Mouse (Mus musculus): ENCODE measurements around the gene Efna2.
A peak's percentile ranks its signal among the peaks of the same experiment; 100 is the strongest.

Gene Efna2

GRCm38 (mm10) chr10:80142530-80142925, 36.8 kb upstream of the Efna2 start:
- no peak for DNase-seq

DNA sequence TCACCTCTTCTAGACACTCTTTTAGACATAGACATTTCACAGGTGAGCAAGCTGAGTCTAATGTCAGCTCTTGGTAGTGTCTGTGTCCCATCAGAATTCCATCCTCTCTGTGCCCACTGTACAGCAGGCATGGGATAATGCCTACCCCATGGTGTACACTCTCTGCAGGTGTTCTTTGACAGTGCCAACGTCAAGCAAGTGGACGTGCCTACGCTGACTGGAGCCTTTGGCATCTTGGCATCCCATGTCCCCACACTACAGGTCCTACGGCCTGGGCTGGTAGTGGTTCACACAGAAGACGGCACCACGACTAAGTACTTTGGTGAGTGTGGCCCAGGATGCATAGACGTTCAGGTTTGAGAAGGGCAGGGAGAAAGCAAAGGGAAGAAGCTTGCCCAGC, 35.6 kb upstream of the Efna2 start:
- no peak for DNase-seq

DNA sequence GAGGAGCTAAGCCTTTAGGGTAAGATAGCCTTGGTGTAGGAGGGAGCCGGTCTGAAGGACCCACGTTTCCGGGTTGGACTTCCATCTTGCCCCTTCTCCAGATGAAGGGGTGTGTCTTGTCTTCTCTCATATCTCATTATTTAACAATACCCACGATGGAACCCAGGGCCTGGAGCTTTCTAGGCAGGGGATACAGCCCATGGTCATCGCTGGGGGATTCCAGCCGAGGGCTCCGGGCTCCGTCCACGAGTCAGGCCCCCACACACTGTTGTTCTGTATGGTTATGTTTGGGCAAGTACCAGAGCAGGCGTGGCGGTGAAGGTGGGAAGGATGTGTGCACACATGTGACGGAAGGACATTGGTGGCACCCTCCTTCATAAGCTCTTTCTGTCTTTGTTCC, 35.1 kb upstream of the Efna2 start:
- DNase-seq, result no peak

DNA sequence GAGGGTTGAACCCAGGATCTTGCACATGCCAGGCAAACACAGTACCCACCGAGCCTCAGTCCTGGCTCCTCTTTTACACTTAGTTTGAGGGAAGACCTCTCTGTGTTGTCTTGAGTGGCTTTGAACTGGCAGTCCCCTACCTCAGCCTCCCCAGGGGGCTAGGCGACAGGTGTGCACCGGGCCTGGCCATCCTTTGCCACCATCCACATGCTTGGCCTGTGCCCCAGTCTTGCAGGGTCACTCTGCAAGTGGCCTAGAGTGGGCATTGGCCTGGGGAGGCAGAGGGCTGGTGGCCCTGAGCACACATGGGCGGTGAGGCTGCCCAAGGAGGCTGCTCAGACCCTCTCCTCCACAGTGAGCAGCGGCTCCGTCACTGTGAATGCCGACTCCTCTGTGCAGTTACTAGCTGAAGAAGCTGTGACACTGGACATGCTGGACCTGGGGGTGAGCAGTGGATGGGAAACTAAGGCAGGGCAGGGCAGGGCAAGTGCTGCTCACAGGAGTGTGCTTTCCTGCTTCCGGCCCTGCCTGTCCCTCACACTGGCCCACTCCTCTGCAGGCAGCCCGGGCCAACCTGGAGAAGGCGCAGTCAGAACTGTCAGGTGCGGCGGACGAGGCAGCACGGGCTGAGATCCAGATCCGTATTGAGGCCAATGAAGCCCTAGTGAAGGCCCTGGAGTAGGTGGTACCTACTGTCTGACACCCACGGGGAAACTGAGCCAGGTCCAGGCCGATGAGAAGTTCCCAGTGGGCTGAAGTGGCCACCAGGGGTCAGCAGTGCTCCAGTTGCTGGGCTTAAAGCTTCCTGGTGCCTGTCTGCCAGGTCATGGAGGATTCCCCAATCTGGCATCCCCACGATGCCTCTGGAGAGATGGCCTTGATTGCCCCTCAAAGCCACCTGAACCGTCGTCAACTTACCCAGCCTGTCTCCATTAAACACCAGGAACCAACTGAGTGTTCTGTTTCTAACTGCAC, 34.1 kb upstream of the Efna2 start:
- peak; percentile 82 for DNase-seq

- no peak for DNase-seq
These were observed 33.4 kb upstream of the Efna2 start for GRCm38 (mm10) chr10:80145896-80146295.

GRCm38 (mm10) chr10:80146568-80147011, 32.7 kb upstream of the Efna2 start:
- no peak for DNase-seq

DNA sequence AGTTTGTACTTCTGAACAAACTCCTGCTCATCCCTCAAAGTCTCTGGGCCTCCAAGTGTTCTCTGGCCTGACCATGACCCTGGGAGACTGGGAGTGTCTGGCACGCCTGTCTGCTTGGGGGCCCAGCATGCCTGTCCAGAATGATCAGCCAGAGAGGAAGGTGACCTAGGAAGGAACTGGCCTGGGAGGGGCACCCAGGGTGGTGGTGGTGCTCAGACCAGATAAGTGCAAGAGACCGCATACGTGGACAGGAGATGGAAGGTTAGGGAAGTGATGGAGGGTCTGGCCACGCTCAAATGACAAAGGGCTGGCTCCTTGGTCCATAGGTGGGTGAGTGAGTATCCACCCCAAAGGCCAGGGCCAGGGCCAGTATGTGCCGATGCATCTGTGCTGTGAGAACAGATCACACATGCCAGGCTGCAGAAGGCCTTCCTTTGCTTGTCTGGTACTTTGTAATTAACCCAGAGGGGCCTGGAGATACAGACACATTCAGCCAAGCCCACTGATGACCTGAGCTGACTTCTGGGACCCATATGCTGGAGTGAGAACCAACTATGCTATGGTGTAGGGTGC, 32.0 kb upstream of the Efna2 start:
- DNase-seq, result no peak

- peak; percentile 79 for DNase-seq
These were observed 31.3 kb upstream of the Efna2 start, which contains the start of gene Midn for GRCm38 (mm10) chr10:80147719-80148601. Midn (plus strand) TSS chr10:80148272.

GRCm38 (mm10) chr10:80148610-80149290, 30.5 kb upstream of the Efna2 start:
- peak; percentile 95 for DNase-seq

DNA sequence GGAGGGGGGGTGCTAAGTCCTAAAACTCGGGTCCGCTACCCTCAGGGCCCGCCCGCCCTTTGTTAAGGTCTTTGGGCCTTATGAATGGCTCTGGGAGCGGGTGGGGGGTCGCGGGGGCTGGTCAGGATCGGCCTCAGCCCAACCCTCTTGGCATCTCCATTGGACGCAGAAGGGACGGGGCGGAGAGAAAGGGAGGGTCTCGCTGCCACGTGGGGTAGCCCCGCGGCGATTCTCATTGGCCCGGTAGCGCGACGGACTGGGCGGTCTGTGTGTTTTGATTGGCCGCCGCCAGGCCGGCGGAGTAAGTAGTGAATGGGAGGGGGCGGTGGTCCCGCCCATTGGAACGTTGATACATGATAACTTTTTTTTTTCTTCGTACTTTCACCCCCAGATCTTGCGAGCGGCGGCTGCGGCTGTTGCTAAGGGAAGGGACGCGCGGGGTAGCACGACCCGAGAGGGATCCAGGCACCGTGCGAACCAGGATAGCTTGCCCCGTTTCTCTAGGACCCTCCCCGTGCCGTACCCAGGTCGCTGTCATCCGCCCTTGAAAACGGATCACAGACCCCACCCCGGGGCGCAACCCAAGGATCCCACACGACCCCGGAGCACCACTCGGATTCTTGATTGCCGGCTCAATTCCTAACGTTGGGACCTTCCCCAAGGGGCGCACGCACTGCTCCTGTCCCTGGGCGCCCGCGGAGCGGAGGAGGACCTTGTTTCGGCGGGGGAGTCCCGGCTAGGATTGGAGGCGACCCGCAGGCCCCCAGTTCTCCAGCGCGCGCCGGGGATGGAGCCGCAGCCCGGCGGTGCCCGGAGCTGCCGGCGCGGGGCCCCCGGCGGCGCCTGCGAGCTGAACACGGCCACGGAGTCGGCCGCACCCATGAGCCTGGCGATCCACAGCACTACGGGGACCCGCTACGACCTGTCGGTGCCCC, 29.7 kb upstream of the Efna2 start:
- peak; percentile 93 for DNase-seq

GRCm38 (mm10) chr10:80150226-80151210, 28.8 kb upstream of the Efna2 start:
- peak; percentile 84 for DNase-seq

DNA sequence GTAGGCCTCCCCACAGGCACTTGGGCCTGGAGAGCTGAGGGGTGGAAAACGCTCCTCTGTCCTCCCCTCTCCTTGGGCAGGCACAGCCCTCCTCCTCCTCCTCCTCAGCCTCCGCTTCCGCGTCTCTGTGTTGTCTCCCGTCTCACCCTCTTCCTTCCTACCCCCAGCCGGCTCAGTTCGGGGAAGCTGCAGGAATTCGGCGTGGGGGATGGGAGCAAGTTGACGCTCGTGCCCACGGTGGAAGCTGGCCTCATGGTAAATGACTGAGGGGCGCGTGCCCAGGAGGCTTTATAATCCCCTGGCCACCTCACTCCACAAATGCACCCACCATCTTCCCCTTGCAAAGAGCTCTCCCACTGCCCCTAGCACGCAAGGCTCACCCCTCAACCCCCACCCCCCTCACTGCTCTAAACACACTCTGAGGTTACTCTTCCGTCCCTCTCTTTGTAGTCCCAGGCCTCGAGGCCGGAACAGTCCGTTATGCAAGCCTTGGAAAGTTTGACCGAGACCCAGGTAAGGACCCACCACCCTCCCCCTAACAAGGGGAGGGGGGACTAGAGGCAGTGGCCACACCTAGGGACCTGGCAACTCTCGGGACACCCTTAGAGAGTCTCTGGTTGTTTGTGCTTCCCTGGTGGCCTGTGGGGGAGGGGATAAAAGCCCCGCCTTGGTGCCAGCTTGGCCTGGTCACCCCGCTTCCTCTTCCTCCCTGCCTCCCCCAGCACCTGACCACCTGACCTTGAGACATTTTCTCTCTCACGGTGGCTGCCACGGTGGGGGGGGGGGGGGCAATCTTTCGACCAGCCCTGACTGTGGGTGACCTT, 27.9 kb upstream of the Efna2 start:
- DNase-seq, result peak; percentile 76

DNA sequence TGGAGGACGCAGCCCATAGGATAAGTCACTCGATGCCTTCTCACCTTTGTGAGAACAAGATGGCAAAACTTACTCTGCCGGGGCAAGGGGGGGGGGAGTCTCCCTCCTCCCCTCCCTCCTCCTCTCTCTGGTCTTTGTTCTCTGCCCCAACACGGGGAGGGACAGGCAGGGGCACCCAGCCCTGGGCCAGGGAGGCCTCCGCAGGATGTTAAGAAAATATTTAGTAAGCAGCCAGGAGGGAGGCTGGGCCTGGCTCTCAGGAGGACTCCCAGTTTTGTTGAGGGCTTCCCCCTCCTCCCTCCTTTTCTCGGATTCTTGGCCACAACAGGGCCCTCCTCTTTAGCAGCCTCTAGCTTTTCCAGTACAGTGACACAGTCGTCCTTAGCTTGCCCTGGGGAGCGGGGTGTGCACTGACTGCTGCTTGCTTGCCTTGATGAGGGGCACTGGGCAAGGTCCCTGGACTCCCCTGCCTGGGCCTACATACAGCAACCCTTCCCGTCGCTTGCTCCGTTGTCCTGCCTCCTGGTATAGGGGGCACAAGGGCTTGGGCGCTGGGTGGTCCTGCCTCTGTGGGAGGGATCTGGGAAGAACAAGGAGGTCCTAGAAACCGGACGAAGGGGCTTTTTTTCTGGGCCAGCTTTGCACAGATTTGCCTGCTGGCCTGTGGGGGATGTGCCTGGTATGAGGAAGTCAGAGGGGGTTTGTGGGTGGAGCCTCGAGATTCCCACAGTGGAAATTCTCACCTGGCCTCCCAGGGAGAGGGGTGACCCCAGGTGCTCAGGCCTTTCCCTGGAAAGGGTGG, 27.0 kb upstream of the Efna2 start:
- DNase-seq, result no peak

DNA sequence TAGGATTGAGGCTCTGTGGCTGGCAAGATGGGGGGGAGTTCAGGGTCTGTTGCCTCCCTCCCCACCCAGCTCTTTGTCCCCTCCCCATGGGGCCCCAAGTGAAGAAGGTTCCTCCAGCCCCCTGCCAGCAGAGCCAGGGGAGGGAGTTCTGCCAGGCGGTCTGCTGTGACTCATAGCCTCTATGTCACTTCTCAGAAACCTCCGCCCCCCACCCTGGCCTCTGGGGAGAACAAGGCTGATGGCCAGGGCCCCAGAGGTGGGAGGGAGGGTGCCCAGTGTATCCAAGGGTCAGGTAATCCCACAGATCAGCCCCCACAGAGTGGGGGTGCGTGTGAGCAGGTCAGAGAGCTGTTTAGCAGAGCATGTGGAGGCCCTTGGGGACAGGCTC, 26.4 kb upstream of the Efna2 start:
- no peak for DNase-seq

GRCm38 (mm10) chr10:80153713-80154112, 25.6 kb upstream of the Efna2 start:
- no peak for DNase-seq

DNA sequence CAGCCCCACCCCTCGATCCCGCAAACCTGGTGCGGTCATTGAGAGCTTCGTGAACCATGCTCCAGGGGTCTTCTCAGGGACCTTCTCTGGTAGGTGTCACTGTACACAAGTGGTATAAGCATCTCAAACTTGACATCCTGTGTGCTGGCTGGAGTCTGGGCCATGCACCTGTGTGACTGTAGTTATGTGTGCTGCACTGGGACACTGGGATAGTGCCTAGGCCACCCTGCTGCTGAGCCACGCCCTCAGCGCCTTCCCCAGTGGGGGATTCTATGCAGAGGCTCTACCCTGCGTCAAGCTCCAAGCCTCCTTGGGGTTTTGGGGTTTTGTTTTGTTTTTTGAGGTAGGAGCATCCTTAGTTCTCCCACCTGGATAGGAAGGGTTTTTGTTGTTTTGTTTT, 24.9 kb upstream of the Efna2 start:
- no peak for DNase-seq

DNA sequence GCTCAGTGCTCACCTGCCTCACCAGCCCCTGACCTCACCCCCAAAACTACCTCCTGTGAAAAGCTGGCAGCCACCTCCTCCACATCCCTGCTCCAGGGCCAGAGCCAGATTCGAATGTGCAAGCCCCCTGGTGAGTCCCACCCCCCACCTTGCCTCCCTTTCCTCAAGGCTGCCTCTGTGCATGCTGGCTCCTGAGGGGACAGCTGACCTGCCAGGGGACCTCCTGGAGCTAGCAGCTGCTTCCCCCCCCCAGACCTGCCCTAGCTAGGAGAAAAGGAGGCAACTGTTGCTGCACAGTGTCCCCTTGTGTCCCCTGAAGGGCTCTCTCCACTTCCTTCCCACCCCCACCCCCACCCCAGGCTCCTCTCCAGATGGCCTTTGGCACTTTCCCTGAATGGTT, 24.0 kb upstream of the Efna2 start:
- DNase-seq, result no peak

- DNase-seq, result no peak
These were observed 23.1 kb upstream of the Efna2 start for GRCm38 (mm10) chr10:80156002-80156751.

All from right cerebral cortex, postnatal 4 days (tissue).